Mouse (Mus musculus) forebrain, postnatal 0 days (tissue): Measurements from ENCODE around the gene Kng2. TPM values are rescaled to one million over a fixed set of nuclear protein-coding genes. Genes with fewer than 3 reads are reported as not detected.
A peak's percentile ranks its signal among the peaks of the same experiment; 100 is the strongest.
"Not testable (repeated sequence)": the region's sequence is repeated elsewhere in the genome, so short reads cannot be mapped to it uniquely, and the experiment has no call there.

ENCODE experiments used
- ATAC-seq: fragments of 200-750 bp; cut with Nextera tagmentation; 2 replicates; pipeline ENCODE4 v1.8.0; 2017; ENCODE audit warnings: mild to moderate bottlenecking, moderate library complexity
- DNase-seq: peaks from one replicate; pipeline ENCODE4 v3.0.0-alpha.2; 2015
- H3K27ac ChIP-seq: fragments of 300-500 bp; sonication (generic); 2 replicates; pipeline ENCODE4 v1.5.1; 2014; ENCODE audit warnings: low read depth, mild to moderate bottlenecking, antibody characterized with exemption, low read length, moderate library complexity, mixed read lengths
- H3K27me3 ChIP-seq: fragments of 300-500 bp; sonication (generic); 2 replicates; pipeline ENCODE4 v1.6.1; 2014; ENCODE audit warnings: mild to moderate bottlenecking, low read length, mixed read lengths; ENCODE audit not compliant: insufficient read depth
- H3K36me3 ChIP-seq: fragments of 300-500 bp; sonication (generic); 2 replicates; pipeline ENCODE4 v1.6.1; 2014; ENCODE audit warnings: mild to moderate bottlenecking, moderate library complexity; ENCODE audit not compliant: insufficient read depth
- H3K4me1 ChIP-seq: fragments of 300-500 bp; sonication (generic); 2 replicates; pipeline ENCODE4 v1.6.1; 2014; ENCODE audit warnings: antibody characterized with exemption; ENCODE audit not compliant: insufficient read depth
- H3K4me2 ChIP-seq: fragments of 300-500 bp; sonication (generic); 2 replicates; pipeline ENCODE4 v1.6.1; 2014; ENCODE audit warnings: low read depth, mild to moderate bottlenecking, moderate library complexity
- H3K4me3 ChIP-seq: fragments of 300-500 bp; sonication (generic); 2 replicates; pipeline ENCODE4 v1.5.1; 2014; ENCODE audit warnings: low read depth, low read length, mixed read lengths
- H3K9ac ChIP-seq: fragments of 300-500 bp; sonication (generic); 2 replicates; pipeline ENCODE4 v1.6.1; 2014; ENCODE audit warnings: mild to moderate bottlenecking
- H3K9me3 ChIP-seq: fragments of 300-500 bp; sonication (generic); 2 replicates; pipeline ENCODE4 v1.6.1; 2016; ENCODE audit warnings: low read length
- CTCF ChIP-seq: sonication (generic); IDR thresholded peaks from 2 replicates; pipeline ENCODE4 v1.5.1; 2016; ENCODE audit warnings: antibody characterized with exemption, control low read depth, low read depth
- WGBS: fragments of 180-500 bp; shearing (Covaris S2); extraction: QIAGEN DNeasy Blood & Tissue Kit; methylation state at CpG from one replicate; pipeline ENCODE4 v1.1.7; 2014; 5-methylcytosine and 5-hydroxymethylcytosine counted together
- polyA plus RNA-seq: library from polyadenylated mRNA; unstranded; fragments of >200 nt; fragmentation: Nextera tagmentation; extraction: Ambion mirVana; gene quantifications from 2 replicates; pipeline ENCODE4 v1.2.1, GENCODE M21; 2015
- total RNA-seq: library from RNA; depleted of rRNA; stranded (reverse); fragments of >200 nt; gene quantifications from 2 replicates; pipeline ENCODE4 v1.2.3, GENCODE M21; 2014; rRNA removed

Kng2 gene
- total RNA-seq: not detected in 2 replicates
- not detected in 2 replicates for polyA plus RNA-seq

- not testable (repeated sequence) for H3K27me3 ChIP-seq, H3K4me3 ChIP-seq, H3K36me3 ChIP-seq, DNase-seq, H3K9ac ChIP-seq, H3K27ac ChIP-seq, H3K4me2 ChIP-seq, H3K4me1 ChIP-seq, H3K9me3 ChIP-seq, ATAC-seq
- WGBS: 89% methylated on average over 3 of the region's 3 CpGs
These were observed at the start of gene Kng2 for GRCm38 (mm10) chr16:23028966-23029600. Kng2 (minus strand) TSS chr16:23029482.

GRCm38 (mm10) chr16:23077516-23077915, 48.2 kb upstream of the Kng2 start:
- H3K27me3 ChIP-seq, H3K27ac ChIP-seq, DNase-seq, H3K9ac ChIP-seq, H3K4me2 ChIP-seq, H3K4me1 ChIP-seq, ATAC-seq, H3K4me3 ChIP-seq, H3K9me3 ChIP-seq, H3K36me3 ChIP-seq: not testable (repeated sequence)
- 87% methylated on average over 6 of the region's 6 CpGs for WGBS

GRCm38 (mm10) chr16:23060781-23061325, 31.6 kb upstream of the Kng2 start:
- 78% methylated on average over 5 of the region's 5 CpGs for WGBS
- DNase-seq, H3K4me3 ChIP-seq, H3K9ac ChIP-seq, H3K27me3 ChIP-seq, ATAC-seq, H3K27ac ChIP-seq, H3K9me3 ChIP-seq, H3K36me3 ChIP-seq, H3K4me1 ChIP-seq, H3K4me2 ChIP-seq: not testable (repeated sequence)

- not testable (repeated sequence) for H3K27me3 ChIP-seq, DNase-seq, ATAC-seq, H3K4me2 ChIP-seq, H3K4me1 ChIP-seq, H3K36me3 ChIP-seq, H3K9ac ChIP-seq, H3K4me3 ChIP-seq, H3K9me3 ChIP-seq, H3K27ac ChIP-seq
- 56% methylated on average over 4 of the region's 4 CpGs for WGBS
These were observed 30.3 kb upstream of the Kng2 start for GRCm38 (mm10) chr16:23059630-23060029.

- not testable (repeated sequence) for H3K4me3 ChIP-seq, H3K9me3 ChIP-seq, H3K36me3 ChIP-seq, H3K27me3 ChIP-seq, DNase-seq, H3K4me1 ChIP-seq, H3K9ac ChIP-seq, H3K4me2 ChIP-seq, H3K27ac ChIP-seq, ATAC-seq
- 86% methylated on average over 1 of the region's 1 CpGs for WGBS
These were observed 28.6 kb upstream of the Kng2 start, which contains the start of gene Kng1 for GRCm38 (mm10) chr16:23057668-23058447. Kng1 (plus strand) TSS chr16:23057865.

- TF ChIP-seq CTCF: peak; percentile 61
- H3K36me3 ChIP-seq: no peaks in the 10 kb centered on the region
- ATAC-seq (peak; percentile 42; the same call in 1 of the 2 replicates), DNase-seq (peak; percentile 55)
- H3K9ac ChIP-seq: no peak overlapping the region
- no peaks in the 10 kb centered on the region for H3K9me3 ChIP-seq
- no peak overlapping the region for H3K4me3 ChIP-seq
- H3K4me1 ChIP-seq: no peaks in the 10 kb centered on the region
- H3K27me3 ChIP-seq: no peaks in the 10 kb centered on the region
- H3K4me2 ChIP-seq: no peak overlapping the region
- no peak overlapping the region for H3K27ac ChIP-seq
- WGBS: 65% methylated on average over 5 of the region's 5 CpGs
These were observed 17.0 kb upstream of the Kng2 start for GRCm38 (mm10) chr16:23046319-23046718.

GRCm38 (mm10) chr16:23040876-23041275, 11.6 kb upstream of the Kng2 start:
- H3K4me2 ChIP-seq: no peak overlapping the region
- no peak for TF ChIP-seq CTCF
- DNase-seq: no peak
- H3K36me3 ChIP-seq: no peaks in the 10 kb centered on the region
- no peak for ATAC-seq
- H3K9me3 ChIP-seq: no peaks in the 10 kb centered on the region
- H3K27ac ChIP-seq: no peak overlapping the region
- WGBS: 66% methylated on average over 4 of the region's 4 CpGs
- H3K9ac ChIP-seq: no peak overlapping the region
- no peaks in the 10 kb centered on the region for H3K4me1 ChIP-seq
- H3K27me3 ChIP-seq: no peaks in the 10 kb centered on the region
- no peak overlapping the region for H3K4me3 ChIP-seq
